ENCODE assay signal across 20 mouse cellular contexts in the genomic region with DNA sequence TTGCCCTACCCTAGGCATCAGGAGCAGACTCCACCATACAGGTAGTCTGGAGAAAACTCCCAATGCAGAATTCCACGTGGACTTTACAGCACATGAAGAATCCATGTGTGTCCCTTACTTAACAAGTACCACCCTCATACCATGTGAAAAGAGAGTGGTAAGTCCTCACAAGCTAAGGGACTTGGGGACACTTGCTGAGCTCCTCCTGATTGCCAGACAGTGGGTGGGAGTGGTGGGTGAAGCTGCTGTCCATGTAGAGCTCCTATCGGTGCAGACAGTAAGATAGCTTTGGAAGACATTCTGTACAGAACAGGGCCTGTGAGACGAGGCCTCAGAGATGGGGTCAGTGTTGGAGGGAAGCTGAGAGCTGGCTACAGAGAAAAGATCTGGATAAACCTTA. TPM values are rescaled to one million over a fixed set of nuclear protein-coding genes. Genes with fewer than 3 reads are reported as not detected.
DNase-seq lines count a peak whose midpoint lies in the region; ATAC-seq and TF ChIP-seq lines count a peak whose summit lies in the region.
"Had no signal": no experiment of that assay in that cellular context is flagged by ENCODE, and none has a peak within 500 bp of the region (broad histone marks: within the 10 kb centered on the region; RNA-seq: fewer than 3 reads in every experiment).

No protein-coding gene starts in this region.

- no peaks in the 10 kb centered on the region for H3K4me1 ChIP-seq in cerebellum, adult 2 months (ENCODE audit: control insufficient read depth, insufficient read depth, low read length)
- H3K4me1 ChIP-seq: embryonic facial prominence, embryonic 10.5 days; embryonic facial prominence, embryonic 12.5 days; forebrain, embryonic 13.5 days; forebrain, embryonic 15.5 days had no signal

- no peak for DNase-seq in frontal cortex, postnatal 10 days (ENCODE audit: low spot score in 2 of 2)
- DNase-seq in left cerebral cortex, postnatal 36 days (ENCODE audit: low spot score in 2 of 2) = peak; percentile 18 to 46
- DNase-seq in left cerebral cortex, postnatal 10 days (ENCODE audit: extremely low spot score in 1 of 2, low spot score in 2 of 2) = no peak
- DNase-seq in brain, adult 2 months (ENCODE audit: low read depth, low spot score) = peak; percentile 68
- DNase-seq in cerebellum, adult 2 months = no peak
- DNase-seq: B cell, adult 2 months; cerebellum, adult 11 months; cerebellum, adult 18-20 months; cerebellum, adult 9-10 months; cerebellum, postnatal 10 days; cerebellum, postnatal 25 days; forebrain, postnatal 0 days had no signal

- TF ChIP-seq POLR2A in cerebellum, adult 2 months (IDR thresholded peaks at IDR 0.05; ENCODE audit: borderline replicate concordance, insufficient read depth, low read length) = no peak

- no peak overlapping the region for H3K4me3 ChIP-seq in cerebellum, adult 2 months (replicated peaks; ENCODE audit: insufficient read depth, low read depth, low read length)
- H3K4me3 ChIP-seq: embryonic facial prominence, embryonic 10.5 days; embryonic facial prominence, embryonic 12.5 days; forebrain, embryonic 13.5 days; forebrain, embryonic 15.5 days had no signal

- no peaks in the 10 kb centered on the region for H3K27me3 ChIP-seq in cerebellum, adult 2 months (ENCODE audit: control insufficient read depth, insufficient read depth, low read length)
- H3K27me3 ChIP-seq: embryonic facial prominence, embryonic 12.5 days; forebrain, embryonic 13.5 days; forebrain, embryonic 15.5 days; Patski had no signal

- H3K27ac ChIP-seq in cerebellum, adult 2 months (ENCODE audit: insufficient read depth, low read length) = no peak overlapping the region
- H3K27ac ChIP-seq: embryonic facial prominence, embryonic 10.5 days; embryonic facial prominence, embryonic 12.5 days; forebrain, embryonic 13.5 days; forebrain, embryonic 15.5 days had no signal

- WGBS in cerebellum, adult 2 months = 80% methylated on average over 3 of the region's 3 CpGs

- peak; percentile 74 for ATAC-seq in frontal cortex, adult (ENCODE audit: low TSS enrichment)
- ATAC-seq: activated CD4-positive, CD25-positive, alpha-beta regulatory T cell, adult 4 months; CD4-positive, CD25-positive, alpha-beta regulatory T cell, adult 4 months; forebrain, embryonic 13.5 days; forebrain, embryonic 15.5 days; forebrain, postnatal 0 days; Patski had no signal

- intact Hi-C loops in left cerebral cortex, postnatal 36 days (cut with DNase I) = no loop called here
- intact Hi-C loops in left cerebral cortex, postnatal 10 days (cut with DNase I) = loop anchor here (10.0 kb wide), 1 partner anchor 893 kb away; no protein-coding TSS in a partner anchor

- no peak for TF ChIP-seq CTCF in cerebellum, adult 2 months (IDR thresholded peaks at IDR 0.05; ENCODE audit: borderline replicate concordance, insufficient read depth, low read depth, low read length)

RNA-seq across cellular contexts. Expression of gene Slc41a3, which starts 36.6 kb away (rescaled TPM):
- total RNA-seq in left cerebral cortex, postnatal 36 days (2021) = 1 to 10 TPM; 4.4 to 6.0 TPM
- total RNA-seq in left cerebral cortex, postnatal 10 days (2021) = 1 to 10 TPM; 6.7 to 7.2 TPM
- 32.8 and 36.1 TPM in 2 replicates for polyA plus RNA-seq in cerebellum, adult 2 months (2012; rRNA removed)

Comparison
In these comparisons a context has a peak if more than half of its experiments do, and no peak if none do; other contexts are left out.
1. DNase-seq: peak in left cerebral cortex, postnatal 36 days (2 of 2) and brain, adult 2 months (single experiment); none in frontal cortex, postnatal 10 days (0 of 2), left cerebral cortex, postnatal 10 days (0 of 2) and cerebellum, adult 2 months (0 of 2).